Mouse (Mus musculus) olfactory bulb, adult 2 months (tissue): ENCODE results near the gene Cdk12. TPM values are rescaled to one million over a fixed set of nuclear protein-coding genes. Genes with fewer than 3 reads are reported as not detected.

ENCODE experiments used
- H3K27ac ChIP-seq: fragments of 200-500 bp; 2 replicates; pipeline ENCODE4 v1.5.1; 2012; ENCODE audit warnings: low read depth, low read length; ENCODE audit not compliant: insufficient read depth
- H3K4me1 ChIP-seq: fragments of 200-500 bp; 2 replicates; pipeline ENCODE4 v1.6.1; 2012; ENCODE audit warnings: low read length; ENCODE audit not compliant: control insufficient read depth, insufficient read depth
- H3K4me3 ChIP-seq: fragments of 200-500 bp; 2 replicates; pipeline ENCODE4 v1.5.1; 2012; ENCODE audit warnings: mild to moderate bottlenecking, low read depth, low read length, moderate library complexity; ENCODE audit not compliant: insufficient read depth
- CTCF ChIP-seq: fragments of 200-500 bp; IDR thresholded peaks from 2 replicates; pipeline ENCODE4 v1.5.1; 2012; ENCODE audit warnings: low read depth, mild to moderate bottlenecking, low read length, moderate library complexity; ENCODE audit not compliant: insufficient read depth
- POLR2A ChIP-seq: fragments of 200-500 bp; IDR thresholded peaks from 2 replicates; pipeline ENCODE4 v1.6.1; 2012; ENCODE audit warnings: mild to moderate bottlenecking, low read depth, low read length, moderate library complexity; ENCODE audit not compliant: insufficient read depth
- WGBS: fragments of 180-500 bp; shearing (Covaris S2); methylation state at CpG from one replicate; pipeline ENCODE4 v1.1.7; 2018; 5-methylcytosine and 5-hydroxymethylcytosine counted together
- polyA plus RNA-seq: library from polyadenylated mRNA; stranded (reverse); fragments of >200 nt; gene quantifications from 2 replicates; pipeline ENCODE4 v1.2.4, GENCODE M21; 2012; ENCODE audit warnings: low replicate concordance; ENCODE audit not compliant: missing spikeins, insufficient read depth, insufficient read length

Gene Cdk12
- polyA plus RNA-seq, 1 experiment: not detected

DNA sequence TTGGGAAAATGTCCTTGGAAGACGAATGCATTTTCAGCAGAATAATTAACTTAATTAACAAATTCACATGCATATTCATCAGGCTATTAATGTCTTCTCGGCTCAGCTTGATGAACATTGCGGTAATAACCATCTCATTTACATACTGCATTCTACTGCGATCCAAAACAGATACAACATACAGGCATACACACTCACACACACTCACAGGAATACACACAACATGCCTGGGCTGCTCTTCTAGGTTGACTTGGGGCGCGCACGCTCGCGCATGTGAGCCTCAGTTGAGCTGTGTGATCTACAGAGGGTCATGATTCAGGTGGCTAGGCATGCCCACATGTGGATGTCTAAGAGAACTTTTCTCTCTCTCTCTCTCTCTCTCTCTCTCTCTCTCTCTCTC, 80.9 kb downstream of the Cdk12 start:
- no peak for TF ChIP-seq CTCF
- no peak for TF ChIP-seq POLR2A
- peaks cover 12% of the 10 kb centered on the region for H3K4me1 ChIP-seq
- WGBS: 22% methylated on average over 9 of the region's 9 CpGs
- no peak overlapping the region for H3K4me3 ChIP-seq
- H3K27ac ChIP-seq: no peak overlapping the region

DNA sequence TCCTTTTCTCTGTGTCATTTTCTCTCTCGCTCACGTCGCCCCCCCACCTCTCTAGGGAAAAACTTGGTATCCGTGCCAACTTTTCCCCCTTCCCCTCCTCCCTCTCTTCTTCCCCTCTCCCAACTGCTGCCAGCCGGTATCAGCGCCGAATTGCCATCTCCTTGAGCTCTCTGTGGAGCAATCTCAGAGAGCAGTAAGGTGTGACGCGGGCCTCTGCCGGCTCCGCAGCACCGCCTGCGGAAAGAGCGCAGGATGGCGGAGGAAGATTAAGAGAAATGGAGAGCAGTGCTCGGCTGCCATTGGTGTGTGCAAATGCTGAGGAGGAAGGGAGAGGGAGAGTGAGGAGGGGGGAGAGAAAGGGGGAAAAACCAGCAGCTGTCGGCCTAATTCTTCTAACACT, 81.4 kb downstream of the Cdk12 start:
- Histone ChIP-seq H3K27ac (no peak overlapping the region), H3K4me3 (peak overlapping the region; percentile 22), H3K4me1 (peaks cover 12% of the 10 kb centered on the region)
- TF ChIP-seq CTCF (no peak), POLR2A (no peak)
- WGBS: 1% methylated on average over 14 of the region's 17 CpGs

DNA sequence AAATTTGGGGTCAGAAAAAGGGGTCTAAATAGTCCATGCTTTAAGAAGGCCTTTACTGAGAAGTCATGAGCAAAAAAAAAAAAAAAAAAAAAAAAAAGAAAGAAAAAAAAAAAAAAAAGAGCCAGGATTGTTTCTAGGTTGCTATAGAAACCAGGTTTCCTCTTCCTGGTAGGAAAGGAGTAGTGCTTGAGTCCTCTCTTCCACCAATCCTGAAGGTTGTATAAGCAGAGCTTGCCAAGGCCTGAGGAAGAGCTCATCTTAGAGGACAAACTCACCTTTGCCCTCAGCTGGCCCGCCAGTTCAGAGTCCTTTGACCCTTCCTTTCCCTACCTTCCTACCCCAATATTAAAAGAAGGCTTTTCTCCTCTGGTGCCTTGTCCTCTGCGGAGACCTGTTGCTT, 82.5 kb downstream of the Cdk12 start:
- 58% methylated on average over 2 of the region's 2 CpGs for WGBS
- peaks cover 17% of the 10 kb centered on the region for H3K4me1 ChIP-seq
- no peak overlapping the region for H3K27ac ChIP-seq
- no peak overlapping the region for H3K4me3 ChIP-seq
- TF ChIP-seq CTCF: no peak
- TF ChIP-seq POLR2A: no peak

DNA sequence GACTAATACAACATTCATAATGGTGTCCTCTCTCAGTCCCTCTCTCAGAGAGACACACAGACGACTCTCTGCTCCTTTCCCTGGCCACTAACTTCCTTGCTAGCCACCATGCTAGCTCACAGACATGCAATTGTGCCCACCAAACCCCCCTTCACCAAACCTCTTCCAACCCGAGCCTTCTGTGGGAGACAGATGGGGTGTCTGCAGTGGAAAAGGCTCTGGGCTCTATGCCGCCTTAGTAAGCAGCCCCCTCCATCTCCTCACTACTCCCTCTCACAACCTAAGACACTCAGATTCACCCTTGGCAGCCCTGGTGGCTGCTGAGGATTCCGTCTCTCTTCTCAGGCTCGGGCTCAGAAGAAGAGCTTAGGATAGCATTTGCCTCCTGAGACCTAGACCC, 84.7 kb downstream of the Cdk12 start:
- no peak for TF ChIP-seq POLR2A
- no peak for TF ChIP-seq CTCF
- Histone ChIP-seq H3K4me1 (peaks cover 17% of the 10 kb centered on the region), H3K4me3 (no peak overlapping the region), H3K27ac (no peak overlapping the region)
- WGBS: 61% methylated on average over 5 of the region's 5 CpGs

DNA sequence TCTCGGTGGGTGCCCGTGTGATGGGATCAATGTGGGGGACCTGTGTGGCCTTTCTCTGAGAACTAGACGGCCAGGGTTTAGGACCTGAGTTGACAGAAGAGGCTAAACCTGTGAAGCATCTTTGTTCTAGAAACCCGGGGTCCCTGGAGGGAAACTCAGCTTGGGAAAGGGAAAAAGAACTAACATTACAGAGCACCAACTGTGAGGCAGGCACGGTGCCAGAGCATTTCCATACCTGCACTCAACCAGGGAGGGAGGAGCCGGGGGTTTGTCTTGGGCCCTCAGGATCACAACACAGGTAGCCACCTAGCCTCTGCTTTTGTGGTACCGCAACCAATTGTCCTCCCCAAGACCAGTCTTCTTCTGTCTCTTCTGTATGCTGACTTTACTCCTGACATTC, 85.1 kb downstream of the Cdk12 start:
- H3K4me1 ChIP-seq: peaks cover 17% of the 10 kb centered on the region
- no peak for TF ChIP-seq CTCF
- TF ChIP-seq POLR2A: no peak
- H3K4me3 ChIP-seq: no peak overlapping the region
- H3K27ac ChIP-seq: no peak overlapping the region
- WGBS: 48% methylated on average over 7 of the region's 7 CpGs

DNA sequence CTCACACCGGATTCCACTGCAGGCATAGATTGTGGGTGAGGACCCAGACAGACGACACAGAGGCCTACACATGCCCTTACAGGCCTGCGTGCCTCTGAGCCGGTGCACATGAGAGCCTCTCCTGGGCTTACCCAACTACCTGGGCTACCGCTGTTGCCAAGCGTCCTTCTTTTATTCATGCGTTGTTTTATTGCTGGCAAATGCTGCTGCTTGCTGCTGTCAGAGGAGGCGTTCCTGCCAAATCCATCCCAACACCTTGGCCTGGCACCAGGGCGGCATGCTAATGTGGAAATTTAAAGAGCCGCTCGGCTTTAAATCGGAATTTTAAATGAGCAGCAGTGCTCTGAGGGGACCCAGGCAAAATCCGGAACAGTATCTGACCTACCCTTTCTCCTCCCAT, 87.0 kb downstream of the Cdk12 start:
- Histone ChIP-seq H3K4me1 (peaks cover 10% of the 10 kb centered on the region), H3K27ac (no peak overlapping the region), H3K4me3 (no peak overlapping the region)
- TF ChIP-seq POLR2A: no peak
- no peak for TF ChIP-seq CTCF
- WGBS: 62% methylated on average over 13 of the region's 13 CpGs

DNA sequence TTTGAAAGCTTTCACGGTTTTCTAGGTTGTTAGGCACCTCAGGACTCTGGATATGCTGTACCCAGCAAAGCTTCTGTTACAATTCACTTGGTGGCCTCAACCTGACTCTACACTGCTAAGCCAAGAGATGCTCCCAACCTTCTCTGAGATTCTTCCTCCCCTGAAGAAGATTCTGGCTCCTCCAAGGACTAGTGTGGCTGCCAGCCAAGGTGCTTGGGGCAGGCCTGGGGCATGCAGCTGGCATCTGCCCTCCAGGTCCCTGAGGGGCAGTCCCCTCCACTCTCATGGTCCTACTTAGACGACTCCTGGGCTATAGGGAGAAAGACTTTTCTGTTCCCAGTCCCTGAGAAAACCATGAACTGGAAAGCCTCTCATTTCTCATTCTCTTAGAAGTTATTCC, 88.0 kb downstream of the Cdk12 start:
- peaks cover 14% of the 10 kb centered on the region for H3K4me1 ChIP-seq
- H3K4me3 ChIP-seq: no peak overlapping the region
- TF ChIP-seq POLR2A: no peak
- no peak overlapping the region for H3K27ac ChIP-seq
- WGBS: 74% methylated on average over 2 of the region's 2 CpGs

DNA sequence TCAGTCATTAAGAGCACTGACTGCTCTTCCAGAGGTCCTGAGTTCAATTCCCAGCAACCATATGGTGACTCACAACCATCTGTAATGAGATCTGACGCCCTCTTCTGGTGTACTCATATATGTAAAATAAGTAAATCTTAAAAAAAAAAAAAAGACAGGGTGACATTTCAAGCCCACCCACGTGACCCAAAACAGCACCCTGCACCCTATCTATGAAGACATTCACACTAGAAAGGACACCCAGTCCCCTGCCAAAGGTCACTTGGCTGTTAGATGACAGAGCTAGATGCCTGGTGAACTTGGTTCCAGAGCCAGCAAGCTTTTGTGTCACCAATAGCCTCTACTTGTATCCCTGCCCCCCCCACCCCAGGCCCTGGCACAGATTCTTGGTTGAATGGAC, 90.2 kb downstream of the Cdk12 start:
- TF ChIP-seq CTCF (no peak), POLR2A (no peak)
- Histone ChIP-seq H3K4me1 (peaks cover 21% of the 10 kb centered on the region), H3K4me3 (no peak overlapping the region), H3K27ac (no peak overlapping the region)
- 52% methylated on average over 2 of the region's 2 CpGs for WGBS

DNA sequence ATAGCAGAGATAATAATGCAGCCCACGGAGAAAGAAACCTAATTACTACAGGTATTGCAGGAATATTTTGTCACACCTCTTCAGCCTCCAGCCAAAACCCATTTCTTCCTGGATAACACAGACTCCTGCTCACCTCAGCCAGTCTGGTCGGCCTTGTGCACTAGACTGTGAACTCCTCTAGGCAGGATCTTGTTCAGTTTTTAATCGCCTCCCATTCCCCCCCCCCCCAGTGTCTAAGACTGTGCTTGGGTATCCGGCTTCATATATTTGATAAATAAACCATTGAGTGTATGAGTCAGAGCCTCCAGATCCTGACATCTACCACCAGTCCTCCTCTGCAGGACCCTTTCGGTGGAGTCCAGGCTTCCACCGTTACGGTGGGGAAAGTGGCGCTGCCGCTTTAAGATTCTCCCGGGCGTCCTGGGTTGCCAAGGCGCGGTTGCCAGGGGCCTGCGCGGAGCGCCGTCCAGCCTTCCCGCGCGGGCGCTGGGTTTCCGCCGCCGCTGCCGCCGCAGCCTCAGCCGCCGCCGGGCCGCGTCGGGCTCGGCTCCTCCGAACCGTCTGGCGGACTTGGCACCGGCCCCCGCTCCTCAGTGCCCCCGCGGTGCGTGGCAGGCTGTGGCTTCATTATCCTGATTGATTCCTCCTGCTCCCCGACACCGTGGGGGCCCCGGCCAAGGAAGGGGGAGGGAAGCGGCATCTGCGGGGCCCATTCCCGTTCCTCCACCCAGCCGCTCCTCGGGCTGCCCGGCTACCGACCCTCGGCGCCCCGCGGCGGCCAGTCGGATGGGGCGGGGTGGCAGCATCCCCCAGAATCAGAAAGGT, 91.5 kb downstream of the Cdk12 start:
- Histone ChIP-seq H3K4me1 (peaks cover 27% of the 10 kb centered on the region), H3K27ac (peak overlapping the region; percentile 52; the same call in 1 of the 2 replicates), H3K4me3 (peak overlapping the region; percentile 88)
- no peak for TF ChIP-seq CTCF
- TF ChIP-seq POLR2A: peak; percentile 75
- WGBS: 2% methylated on average over 56 of the region's 58 CpGs
